Mouse (Mus musculus) liver, postnatal 0 days (tissue): ENCODE results near the gene Ppp1r35. TPM values are rescaled to one million over a fixed set of nuclear protein-coding genes. Genes with fewer than 3 reads are reported as not detected.
A peak's percentile ranks its signal among the peaks of the same experiment; 100 is the strongest.

Experiments
- ATAC-seq: fragments of 200-750 bp; cut with Nextera tagmentation; 2 replicates; pipeline ENCODE4 v1.8.0; 2017; ENCODE audit warnings: mild to moderate bottlenecking, moderate library complexity
- DNase-seq: peaks from one replicate; pipeline ENCODE4 v3.0.0-alpha.2; 2016
- H3K27ac ChIP-seq: fragments of 300-500 bp; sonication (generic); 2 replicates; pipeline ENCODE4 v1.5.1; 2014; ENCODE audit warnings: antibody characterized with exemption, moderate library complexity, mild to moderate bottlenecking, low read depth
- H3K27me3 ChIP-seq: fragments of 300-500 bp; sonication (generic); 2 replicates; pipeline ENCODE4 v1.6.1; 2014; ENCODE audit warnings: low read length, control low read depth, mixed read lengths; ENCODE audit not compliant: insufficient read depth
- H3K36me3 ChIP-seq: fragments of 300-500 bp; sonication (generic); replicated peaks from 2 replicates; pipeline ENCODE4 v1.6.1; 2014; ENCODE audit warnings: mild to moderate bottlenecking, control low read depth, low read length, moderate library complexity, mixed read lengths; ENCODE audit not compliant: insufficient read depth
- H3K4me1 ChIP-seq: fragments of 300-500 bp; sonication (generic); 2 replicates; pipeline ENCODE4 v1.6.1; 2014; ENCODE audit warnings: antibody characterized with exemption, mild to moderate bottlenecking, control low read depth; ENCODE audit not compliant: insufficient read depth
- H3K4me2 ChIP-seq: fragments of 300-500 bp; sonication (generic); 2 replicates; pipeline ENCODE4 v1.6.1; 2014; ENCODE audit warnings: low read depth, mild to moderate bottlenecking, low read length, moderate library complexity, mixed read lengths
- H3K4me3 ChIP-seq: fragments of 300-500 bp; sonication (generic); 2 replicates; pipeline ENCODE4 v1.5.1; 2014; ENCODE audit warnings: low read depth, low read length
- H3K9ac ChIP-seq: fragments of 300-500 bp; sonication (generic); replicated peaks from 2 replicates; pipeline ENCODE4 v1.6.1; 2014; ENCODE audit warnings: mild to moderate bottlenecking, moderate library complexity
- H3K9me3 ChIP-seq: fragments of 300-500 bp; sonication (generic); 2 replicates; pipeline ENCODE4 v1.6.1; 2016; ENCODE audit warnings: mild to moderate bottlenecking, control low read depth, low read length, mixed read lengths
- CTCF ChIP-seq: sonication (generic); IDR thresholded peaks from 2 replicates; pipeline ENCODE4 v1.5.1; 2016; ENCODE audit warnings: antibody characterized with exemption, low read depth
- EP300 ChIP-seq: IDR thresholded peaks from 2 replicates; pipeline ENCODE4 v1.6.1; 2016; ENCODE audit warnings: antibody characterized with exemption, low read depth, mild to moderate bottlenecking
- WGBS: fragments of 180-500 bp; shearing (Covaris S2); extraction: QIAGEN DNeasy Blood & Tissue Kit; methylation state at CpG from one replicate; pipeline ENCODE4 v1.1.7; 2014; ENCODE audit not compliant: insufficient replicate concordance; 5-methylcytosine and 5-hydroxymethylcytosine counted together
- polyA plus RNA-seq: library from polyadenylated mRNA; unstranded; fragments of >200 nt; fragmentation: Nextera tagmentation; extraction: Ambion mirVana; gene quantifications from 2 replicates; pipeline ENCODE4 v1.2.1, GENCODE M21; 2015

Gene Ppp1r35
- polyA plus RNA-seq, 1 experiment from 2014 or later, result 13.4 TPM

- 90% methylated on average over 2 of the region's 2 CpGs for WGBS
These were observed 10.4 kb downstream of the Ppp1r35 start for GRCm38 (mm10) chr5:137788946-137789531.

DNA sequence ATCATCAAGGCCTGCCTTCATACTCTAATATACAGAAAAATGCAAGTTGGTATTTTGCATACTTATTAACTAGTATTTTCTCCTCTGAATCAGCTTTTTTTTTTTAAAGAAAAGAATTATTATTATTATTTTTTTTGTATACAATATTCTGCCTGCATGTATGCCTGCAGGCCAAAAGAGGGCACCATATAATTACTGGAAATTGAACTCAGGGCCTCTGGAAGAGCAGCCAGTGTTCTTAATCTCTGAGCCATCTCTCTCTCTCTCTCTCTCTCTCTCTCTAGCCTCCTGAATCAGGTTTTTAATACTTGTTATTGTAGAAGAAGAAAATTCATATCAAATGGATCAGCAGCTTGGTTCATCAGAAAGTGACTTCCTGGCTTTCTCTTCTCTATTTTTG, 12.9 kb downstream of the Ppp1r35 start:
- peak; percentile 45 for TF ChIP-seq CTCF
- TF ChIP-seq EP300, result no peak
- no peak overlapping the region for H3K4me3 ChIP-seq
- H3K9me3 ChIP-seq, result no peaks in the 10 kb centered on the region
- DNase-seq, result no peak
- no peak for ATAC-seq
- no peak overlapping the region for H3K4me2 ChIP-seq
- peaks cover 6% of the 10 kb centered on the region for H3K4me1 ChIP-seq
- no peak overlapping the region for H3K27ac ChIP-seq
- no peaks in the 10 kb centered on the region for H3K36me3 ChIP-seq
- H3K27me3 ChIP-seq, result no peaks in the 10 kb centered on the region
- H3K9ac ChIP-seq, result no peak overlapping the region

More at GRCm38 (mm10) chr5:137788946-137789531, 10.4 kb downstream of the Ppp1r35 start:
- no peaks in the 10 kb centered on the region for H3K9me3 ChIP-seq
- H3K4me1 ChIP-seq, result peaks cover 18% of the 10 kb centered on the region
- DNase-seq (no peak), ATAC-seq (no peak)
- no peaks in the 10 kb centered on the region for H3K27me3 ChIP-seq
- peaks cover 5% of the 10 kb centered on the region for H3K36me3 ChIP-seq
- H3K9ac ChIP-seq, result no peak overlapping the region
- H3K4me3 ChIP-seq, result no peak overlapping the region
- no peak overlapping the region for H3K27ac ChIP-seq
- H3K4me2 ChIP-seq, result no peak overlapping the region
- no peak for TF ChIP-seq EP300
- TF ChIP-seq CTCF, result no peak

DNA sequence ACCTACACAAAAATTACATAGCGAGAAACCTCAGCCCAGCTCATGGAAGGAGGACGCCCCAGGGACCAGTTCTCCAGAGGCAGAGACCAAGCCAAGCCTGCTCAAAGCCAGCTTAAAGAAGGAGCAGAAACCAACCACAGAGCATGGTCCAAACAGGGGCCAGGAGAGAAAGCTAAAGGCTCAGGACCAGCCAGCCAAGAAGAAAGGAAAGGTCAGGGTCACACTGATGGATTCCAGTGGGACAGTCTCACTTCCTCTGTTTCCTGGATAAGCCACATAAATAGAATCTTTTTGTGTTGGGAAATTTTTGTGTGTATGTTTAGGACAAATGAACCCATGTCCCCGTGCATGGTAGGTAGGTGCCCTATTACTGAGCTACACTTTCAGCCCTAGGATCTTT, 18.0 kb downstream of the Ppp1r35 start:
- no peaks in the 10 kb centered on the region for H3K27me3 ChIP-seq
- H3K36me3 ChIP-seq, result no peaks in the 10 kb centered on the region
- H3K9ac ChIP-seq, result no peak overlapping the region
- ATAC-seq (no peak), DNase-seq (no peak)
- no peaks in the 10 kb centered on the region for H3K9me3 ChIP-seq
- no peak overlapping the region for H3K27ac ChIP-seq
- no peak overlapping the region for H3K4me2 ChIP-seq
- no peak for TF ChIP-seq CTCF
- no peak for TF ChIP-seq EP300
- no peak overlapping the region for H3K4me3 ChIP-seq
- WGBS, result 57% methylated on average over 3 of the region's 3 CpGs
- H3K4me1 ChIP-seq, result no peaks in the 10 kb centered on the region

DNA sequence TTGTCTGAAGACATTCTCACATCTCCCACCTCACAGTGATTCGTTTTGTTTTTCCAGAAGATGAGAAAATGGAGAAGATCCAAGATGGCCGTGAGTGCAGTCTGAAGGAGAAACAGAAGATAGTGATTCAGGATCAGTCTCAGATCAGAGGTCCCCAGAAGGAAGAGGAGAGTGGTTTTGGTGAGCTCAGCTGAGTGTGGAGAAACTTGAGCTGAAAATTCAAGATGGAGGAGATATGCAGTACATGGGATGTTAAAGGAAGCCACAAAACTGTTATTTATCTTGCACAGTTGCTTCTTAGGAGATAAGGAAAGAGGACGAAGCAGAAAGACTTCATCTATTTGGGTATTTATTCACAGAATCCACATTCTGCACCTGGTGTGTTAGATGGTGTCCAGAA, 22.3 kb downstream of the Ppp1r35 start:
- Histone ChIP-seq H3K9me3 (no peaks in the 10 kb centered on the region), H3K27me3 (no peaks in the 10 kb centered on the region), H3K9ac (no peak overlapping the region), H3K36me3 (no peaks in the 10 kb centered on the region), H3K27ac (no peak overlapping the region), H3K4me1 (no peaks in the 10 kb centered on the region), H3K4me2 (no peak overlapping the region), H3K4me3 (no peak overlapping the region)
- ATAC-seq (no peak), DNase-seq (no peak)
- WGBS, result 64% methylated on average over 3 of the region's 3 CpGs
- TF ChIP-seq EP300, result no peak
- TF ChIP-seq CTCF, result no peak

- Histone ChIP-seq H3K27me3 (no peaks in the 10 kb centered on the region), H3K4me1 (no peaks in the 10 kb centered on the region), H3K27ac (no peak overlapping the region), H3K4me3 (no peak overlapping the region), H3K9me3 (no peaks in the 10 kb centered on the region), H3K36me3 (no peaks in the 10 kb centered on the region), H3K4me2 (no peak overlapping the region), H3K9ac (no peak overlapping the region)
- 60% methylated on average over 1 of the region's 1 CpGs for WGBS
- TF ChIP-seq CTCF (no peak), EP300 (no peak)
- no peak for ATAC-seq
- DNase-seq, result no peak
These were observed 27.5 kb downstream of the Ppp1r35 start for GRCm38 (mm10) chr5:137806158-137806557.

- H3K4me3 ChIP-seq, result no peak overlapping the region
- H3K4me1 ChIP-seq, result no peaks in the 10 kb centered on the region
- H3K9me3 ChIP-seq, result no peaks in the 10 kb centered on the region
- TF ChIP-seq EP300, result no peak
- TF ChIP-seq CTCF, result no peak
- ATAC-seq (no peak), DNase-seq (no peak)
- no peaks in the 10 kb centered on the region for H3K36me3 ChIP-seq
- 84% methylated on average over 5 of the region's 5 CpGs for WGBS
- no peak overlapping the region for H3K4me2 ChIP-seq
- no peak overlapping the region for H3K9ac ChIP-seq
- H3K27ac ChIP-seq, result no peak overlapping the region
- H3K27me3 ChIP-seq, result no peaks in the 10 kb centered on the region
These were observed 29.7 kb downstream of the Ppp1r35 start for GRCm38 (mm10) chr5:137808316-137808715.
